Mouse (Mus musculus) CH12.LX (cell line): ENCODE results near the gene Enpp1. TPM values are rescaled to one million over a fixed set of nuclear protein-coding genes. Genes with fewer than 3 reads are reported as not detected.

ENCODE experiments used
- DNase-seq: peaks from one replicate; pipeline ENCODE4 v3.0.0-alpha.2; 2013; ENCODE audit errors: extremely low read depth
- H3K27ac ChIP-seq: 2 replicates; pipeline ENCODE4 v1.5.1; 2012; ENCODE audit warnings: low read depth, mild to moderate bottlenecking, control low read depth, moderate library complexity; ENCODE audit not compliant: insufficient read depth
- H3K27me3 ChIP-seq: replicated peaks from 2 replicates; pipeline ENCODE3; 2012; ENCODE audit warnings: inconsistent platforms
- H3K36me3 ChIP-seq, 2 experiments: replicated peaks in 1 of 2; 2 replicates each; pipeline versions ENCODE3 to v1.6.1; 2012; ENCODE audit warnings: inconsistent platforms in 1 of 2, low read length in 1 of 2, mild to moderate bottlenecking in 1 of 2, mixed read lengths in 1 of 2, moderate library complexity in 1 of 2; ENCODE audit not compliant: control insufficient read depth in 1 of 2, insufficient read depth in 1 of 2
- H3K4me1 ChIP-seq, 2 experiments: 2 replicates each; pipeline ENCODE4 v1.6.1; 2012; ENCODE audit warnings: inconsistent platforms in 1 of 2, moderate library complexity in 1 of 2; ENCODE audit not compliant: insufficient read depth in 2 of 2, control insufficient read depth in 1 of 2
- H3K4me2 ChIP-seq: 2 replicates; pipeline ENCODE4 v1.6.1; 2012; ENCODE audit warnings: low read depth, mild to moderate bottlenecking, control low read depth; ENCODE audit not compliant: poor library complexity, insufficient read depth, severe bottlenecking
- H3K4me3 ChIP-seq, 3 experiments: fragments of 150-350 bp in 1 of 3; sonication (generic) in 1 of 3; replicated peaks in 1 of 3; 2 replicates each; pipeline versions ENCODE3 to v1.5.1; 2011 to 2012; ENCODE audit warnings: low read depth in 2 of 3, low read length in 2 of 3, mild to moderate bottlenecking in 2 of 3, moderate library complexity in 2 of 3, control low read depth in 1 of 3, improper control_type of control experiment in 1 of 3, inconsistent platforms in 1 of 3, mixed read lengths in 1 of 3; ENCODE audit not compliant: poor library complexity in 1 of 3
- H3K79me2 ChIP-seq: replicated peaks from 2 replicates; pipeline ENCODE4 v1.6.1; 2012; ENCODE audit warnings: mild to moderate bottlenecking, moderate library complexity; ENCODE audit not compliant: control insufficient read depth, poor library complexity, insufficient read depth, severe bottlenecking; ENCODE audit errors: extremely low read depth
- H3K9ac ChIP-seq: 2 replicates; pipeline ENCODE4 v1.6.1; 2012; ENCODE audit warnings: low read depth, mild to moderate bottlenecking, control low read depth, moderate library complexity; ENCODE audit not compliant: insufficient read depth
- H3K9me3 ChIP-seq: replicated peaks from 2 replicates; pipeline ENCODE3; 2012; ENCODE audit warnings: low read length, inconsistent platforms, mixed read lengths
- BHLHE40 ChIP-seq: IDR thresholded peaks from 2 replicates; pipeline ENCODE4 v1.6.1; 2011; ENCODE audit warnings: mild to moderate bottlenecking, low read depth, low read length, improper control_type of control experiment
- CHD2 ChIP-seq: IDR thresholded peaks from 2 replicates; pipeline ENCODE4 v1.6.1; 2011; ENCODE audit warnings: low read length, improper control_type of control experiment
- CTCF ChIP-seq, 2 experiments: IDR thresholded peaks in 1 of 2; conservative IDR thresholded peaks in 1 of 2; 2 replicates each; pipeline ENCODE4 v1.5.1; 2011 to 2012; ENCODE audit warnings: low read depth in 2 of 2, low read length in 2 of 2, improper control_type of control experiment in 1 of 2, inconsistent platforms in 1 of 2, mild to moderate bottlenecking in 1 of 2, moderate library complexity in 1 of 2
- ELF1 ChIP-seq: IDR thresholded peaks from 2 replicates; pipeline ENCODE4 v1.6.1; 2014; ENCODE audit warnings: low read depth, mild to moderate bottlenecking, inconsistent platforms, low read length, improper control_type of control experiment
- EP300 ChIP-seq: IDR thresholded peaks from 2 replicates; pipeline ENCODE4 v1.6.1; 2011; ENCODE audit warnings: low read length, improper control_type of control experiment
- ETS1 ChIP-seq: conservative IDR thresholded peaks from 2 replicates; pipeline ENCODE4 v1.6.1; 2012; ENCODE audit warnings: low read depth, mild to moderate bottlenecking, inconsistent platforms, low read length, improper control_type of control experiment, moderate library complexity
- GABPA ChIP-seq: IDR thresholded peaks from 2 replicates; pipeline ENCODE4 v1.6.1; 2012; ENCODE audit warnings: low read depth, low read length, improper control_type of control experiment, inconsistent platforms; ENCODE audit not compliant: insufficient replicate concordance
- HCFC1 ChIP-seq: IDR thresholded peaks from 2 replicates; pipeline ENCODE4 v1.6.1; 2012; ENCODE audit warnings: low read depth, mild to moderate bottlenecking, inconsistent platforms, low read length, improper control_type of control experiment
- IRF4 ChIP-seq: IDR thresholded peaks from 2 replicates; pipeline ENCODE4 v1.6.1; 2014; ENCODE audit warnings: low read depth, mild to moderate bottlenecking, inconsistent platforms, low read length, improper control_type of control experiment
- JUN ChIP-seq: IDR thresholded peaks from 2 replicates; pipeline ENCODE4 v1.6.1; 2011; ENCODE audit warnings: low read depth, mild to moderate bottlenecking, low read length, improper control_type of control experiment, moderate library complexity; ENCODE audit not compliant: insufficient read depth
- JUND ChIP-seq: conservative IDR thresholded peaks from 2 replicates; pipeline ENCODE4 v1.6.1; 2011; ENCODE audit warnings: low read depth, low read length, improper control_type of control experiment
- KAT2A ChIP-seq: IDR thresholded peaks from 2 replicates; pipeline ENCODE4 v1.6.1; 2012; ENCODE audit warnings: low read length, improper control_type of control experiment, inconsistent platforms; ENCODE audit not compliant: insufficient replicate concordance
- MAX ChIP-seq: IDR thresholded peaks from 2 replicates; pipeline ENCODE4 v1.6.1; 2011; ENCODE audit warnings: low read length, improper control_type of control experiment
- MAZ ChIP-seq: IDR thresholded peaks from 2 replicates; pipeline ENCODE4 v1.6.1; 2012; ENCODE audit warnings: low read depth, mild to moderate bottlenecking, inconsistent platforms, low read length, improper control_type of control experiment, moderate library complexity
- MEF2A ChIP-seq: IDR thresholded peaks from 2 replicates; pipeline ENCODE4 v1.6.1; 2014; ENCODE audit warnings: low read depth, mild to moderate bottlenecking, inconsistent platforms, low read length, improper control_type of control experiment, borderline replicate concordance
- MXI1 ChIP-seq: IDR thresholded peaks from 2 replicates; pipeline ENCODE4 v1.6.1; 2011; ENCODE audit warnings: mild to moderate bottlenecking, low read depth, low read length, improper control_type of control experiment
- NELFE ChIP-seq: IDR thresholded peaks from 2 replicates; pipeline ENCODE4 v1.6.1; 2011; ENCODE audit warnings: low read depth, low read length, improper control_type of control experiment
- NRF1 ChIP-seq: IDR thresholded peaks from 2 replicates; pipeline ENCODE4 v1.6.1; 2014; ENCODE audit warnings: low read depth, mild to moderate bottlenecking, inconsistent platforms, low read length, improper control_type of control experiment, moderate library complexity
- PAX5 ChIP-seq: IDR thresholded peaks from 2 replicates; pipeline ENCODE4 v1.6.1; 2012; ENCODE audit warnings: low read length, inconsistent platforms, mixed read lengths
- POLR2AphosphoS2 ChIP-seq: IDR thresholded peaks from 2 replicates; pipeline ENCODE4 v1.6.1; 2011; ENCODE audit warnings: low read depth, low read length, improper control_type of control experiment
- RAD21 ChIP-seq: IDR thresholded peaks from 2 replicates; pipeline ENCODE4 v1.6.1; 2011; ENCODE audit warnings: low read depth, mild to moderate bottlenecking, low read length, improper control_type of control experiment, moderate library complexity
- RCOR1 ChIP-seq: conservative IDR thresholded peaks from 2 replicates; pipeline ENCODE4 v1.6.1; 2012; ENCODE audit warnings: low read depth, mild to moderate bottlenecking, inconsistent platforms, low read length, improper control_type of control experiment
- SIN3A ChIP-seq: IDR thresholded peaks from 2 replicates; pipeline ENCODE4 v1.6.1; 2012; ENCODE audit warnings: low read length, improper control_type of control experiment, inconsistent platforms
- SMC3 ChIP-seq: IDR thresholded peaks from 2 replicates; pipeline ENCODE4 v1.6.1; 2011; ENCODE audit warnings: low read depth, low read length, improper control_type of control experiment
- TBP ChIP-seq: conservative IDR thresholded peaks from 2 replicates; pipeline ENCODE4 v1.6.1; 2011; ENCODE audit warnings: low read depth, low read length, improper control_type of control experiment
- TCF12 ChIP-seq: IDR thresholded peaks from 2 replicates; pipeline ENCODE4 v1.6.1; 2014; ENCODE audit warnings: low read depth, mild to moderate bottlenecking, inconsistent platforms, low read length, improper control_type of control experiment
- UBTF ChIP-seq: IDR thresholded peaks from 2 replicates; pipeline ENCODE4 v1.6.1; 2012; ENCODE audit warnings: low read depth, mild to moderate bottlenecking, inconsistent platforms, low read length, improper control_type of control experiment, moderate library complexity
- USF1 ChIP-seq: IDR thresholded peaks from 2 replicates; pipeline ENCODE4 v1.6.1; 2014; ENCODE audit warnings: low read depth, mild to moderate bottlenecking, inconsistent platforms, low read length, improper control_type of control experiment
- ZC3H11A ChIP-seq: IDR thresholded peaks from 2 replicates; pipeline ENCODE4 v1.6.1; 2012; ENCODE audit warnings: low read depth, mild to moderate bottlenecking, inconsistent platforms, low read length, improper control_type of control experiment
- ZKSCAN1 ChIP-seq: IDR thresholded peaks from 2 replicates; pipeline ENCODE4 v1.6.1; 2012; ENCODE audit warnings: low read depth, inconsistent platforms, low read length, improper control_type of control experiment, borderline replicate concordance
- ZMIZ1 ChIP-seq: IDR thresholded peaks from 2 replicates; pipeline ENCODE4 v1.6.1; 2012; ENCODE audit warnings: low read depth, mild to moderate bottlenecking, inconsistent platforms, low read length, improper control_type of control experiment
- ZNF384 ChIP-seq: IDR thresholded peaks from 2 replicates; pipeline ENCODE4 v1.6.1; 2012; ENCODE audit warnings: low read depth, low read length, improper control_type of control experiment, inconsistent platforms
- dilution Hi-C: fragments of 300-500 bp; cut with MboI; formaldehyde crosslinking; loops from 2 replicates; pipeline ENCODE4 v1.14.3; 2020; ENCODE audit warnings: low sequenced_read_pairs; ENCODE audit not compliant: extremely low pct_unique_long_range_greater_than_20kb, extremely low pct_ligation_motif_present
- in situ Hi-C: fragments of 300-500 bp; cut with MboI; formaldehyde crosslinking; loops from 3 replicates; pipeline ENCODE4 v1.14.3; 2019; ENCODE audit warnings: low sequenced_read_pairs, low pct_ligation_motif_present, low pct_unique_long_range_greater_than_20kb, mixed read lengths
- polyA plus RNA-seq: library from polyadenylated mRNA; unstranded; fragments of >175 nt; gene quantifications from 2 replicates; pipeline ENCODE4 v1.2.1, GENCODE M21; 2012; ENCODE audit warnings: low read depth; ENCODE audit not compliant: insufficient read length
- total RNA-seq, 2 experiments: library from RNA; depleted of rRNA; stranded (reverse); fragments of 300-350 nt in 1 of 2; fragments of >200 nt in 1 of 2; gene quantifications; 2 replicates each; pipeline ENCODE4 v1.2.3; 2012 to 2014

Enpp1 gene
- total and polyA plus RNA-seq, 3 experiments = 0.58 to 2.8 (median 0.87) TPM

- Histone ChIP-seq H3K36me3 (no peaks in the 10 kb centered on the region), H3K9ac (no peak overlapping the region), H3K79me2 (no peaks in the 10 kb centered on the region), H3K4me2 (peak overlapping the region; percentile 19; the same call in 1 of the 2 replicates), H3K9me3 (no peaks in the 10 kb centered on the region), H3K4me3 (no peak overlapping the region), H3K4me1 (peaks cover 3 to 7% of the 10 kb centered on the region in 2 experiments; a peak in 2 of 4 replicates), H3K27me3 (no peaks in the 10 kb centered on the region), H3K27ac (no peak overlapping the region)
- peak; percentile 87 for DNase-seq
- in situ Hi-C loops = loop anchor here (25.0 kb wide), 1 partner anchor 212 kb away; the partner anchor contains the start of gene Enpp3
- dilution Hi-C loops = no loop called here
- TF ChIP-seq ETS1 (no peak), CHD2 (no peak), MAZ (peak; percentile 93), ZMIZ1 (no peak), USF1 (no peak), PAX5 (no peak), SMC3 (peak; percentile 61), ZKSCAN1 (no peak), UBTF (no peak), HCFC1 (peak; percentile 63), RCOR1 (0 out of 2 replicates have a peak, but pooled peaks have one; percentile 44), TCF12 (peak; percentile 35; the same call in 1 of the 2 replicates), EP300 (0 out of 2 replicates have a peak, but pooled peaks have one; percentile 7), KAT2A (no peak), BHLHE40 (no peak), CTCF (conservative IDR thresholded peaks at IDR 0.05 in 1 of 2, IDR thresholded peaks at IDR 0.05 in 1 of 2; ENCODE audit: low read depth in 2 of 2, low read length in 2 of 2) (peak; percentile 57 to 85), TBP (no peak), JUN (no peak), IRF4 (peak; percentile 48; the same call in 1 of the 2 replicates), MXI1 (no peak), GABPA (no peak), NRF1 (no peak), MAX (no peak), SIN3A (0 out of 2 replicates have a peak, but pooled peaks have one; percentile 43), POLR2AphosphoS2 (no peak), JUND (no peak), NELFE (no peak), MEF2A (no peak), ELF1 (peak; percentile 90), ZC3H11A (no peak), RAD21 (peak; percentile 72), ZNF384 (no peak)
Observed at GRCm38 (mm10) chr10:24625060-24625701, 86.8 kb downstream of the Enpp1 start.
